Mouse (Mus musculus) E14TG2a.4 (cell line): ENCODE measurements at regions not wholly inside any gene's neighbourhood (a gene's known extent, or its start where the extent isn't known, plus 50 kb on each side); places are given as distances from the start of the nearest gene placed in this dataset.

Source experiments
- CTCF ChIP-seq: conservative IDR thresholded peaks from 2 replicates; pipeline ENCODE4 v1.5.1; 2014; ENCODE audit warnings: low read length
- NANOG ChIP-seq: IDR thresholded peaks from 2 replicates; pipeline ENCODE4 v1.6.1; 2014; ENCODE audit warnings: borderline replicate concordance, low read length, mixed read lengths
- POU5F1 ChIP-seq: IDR thresholded peaks from 2 replicates; pipeline ENCODE4 v1.6.1; 2014; ENCODE audit warnings: low read length, borderline replicate concordance

DNA sequence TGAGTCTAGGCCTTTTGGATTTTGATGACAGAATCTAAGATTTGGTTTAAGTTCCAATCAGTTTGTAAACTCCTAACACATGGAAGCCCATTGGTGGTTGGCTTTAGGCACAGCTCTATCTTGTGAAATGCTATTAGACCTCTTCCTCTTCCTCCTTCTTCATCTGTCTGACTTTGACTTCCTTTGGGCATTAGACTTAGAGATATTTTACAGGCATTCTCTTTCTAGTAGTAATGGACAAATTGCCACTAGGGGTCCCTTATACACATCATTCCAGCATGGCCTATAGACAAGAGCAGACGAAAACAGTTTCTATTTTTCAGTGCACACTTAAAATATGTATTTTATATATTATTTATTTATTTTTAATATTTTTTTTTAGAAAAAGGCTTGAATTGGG, 221.5 kb downstream of the 1500009L16Rik start:
- no peak for TF ChIP-seq CTCF
- no peak for TF ChIP-seq POU5F1
- TF ChIP-seq NANOG = no peak
